Mouse (Mus musculus): ENCODE measurements at regions not wholly inside any gene's neighbourhood (a gene's known extent, or its start where the extent isn't known, plus 50 kb on each side); places are given as distances from the start of the nearest gene placed in this dataset.

GRCm38 (mm10) chr5:45007930-45008329, 208.4 kb upstream of the Ldb2 start:
- TF ChIP-seq CTCF (IDR thresholded peaks at IDR 0.05; ENCODE audit: low read depth) = no peak
- TF ChIP-seq EP300 (optimal IDR thresholded peaks at IDR 0.05) = no peak

Data from stomach, postnatal 0 days (tissue).